Mouse (Mus musculus) CD8-positive naive resting alpha-beta T cell, adult 57 days (primary cell): ENCODE measurements around the gene Atp4b. TPM values are rescaled to one million over a fixed set of nuclear protein-coding genes. Genes with fewer than 3 reads are reported as not detected.

Experiments
- total RNA-seq: library from RNA; stranded (reverse); gene quantifications from one replicate; pipeline ENCODE4 v1.2.4, GENCODE M21; 2023

Atp4b gene
- not detected for total RNA-seq

GRCm38 (mm10) chr8:13396725-13397124, at the start of gene Atp4b:
TSS of gene Atp4b (minus strand) at chr8:13396825.

DNA sequence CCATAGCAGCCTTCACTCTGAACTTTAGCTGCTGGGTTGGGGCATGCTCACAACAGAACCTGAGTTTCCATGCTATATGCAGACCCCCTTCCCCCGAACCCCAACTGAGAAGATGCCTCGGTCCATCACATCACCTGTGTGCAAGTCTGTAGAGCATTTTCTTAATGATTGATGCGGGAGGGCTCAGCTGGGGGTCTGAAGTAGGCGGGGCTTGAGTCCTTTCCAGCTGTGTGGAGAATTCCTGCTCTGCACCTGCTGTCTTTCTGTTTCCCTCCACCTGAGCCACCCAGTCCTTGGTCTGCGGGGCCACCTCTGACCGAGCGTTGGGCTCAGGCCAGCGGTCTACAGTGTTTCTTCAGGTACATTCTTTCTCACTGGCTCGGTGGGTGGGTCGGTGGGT, 38.3 kb upstream of the Atp4b start, which contains the start of gene Tmem255b:
Gene Tmem255b (plus strand): TSS at position 301 of the 400 bp plus-strand sequence.

GRCm38 (mm10) chr8:13404666-13405131, 8.1 kb upstream of the Atp4b start, which contains the start of gene Grk1:
TSS of gene Grk1 (plus strand) at chr8:13405081.

GRCm38 (mm10) chr8:13338255-13338860, 58.3 kb downstream of the Atp4b start, which contains the start of gene Tfdp1:
TSS of gene Tfdp1 (plus strand) at chr8:13338751.

Other genes starting within 250 kb of the Atp4b start
- 87.8 TPM for gene Lamp1, start 237.7 kb downstream of the Atp4b start, total RNA-seq
- not detected for gene Grtp1, start 196.2 kb downstream of the Atp4b start, total RNA-seq
- gene Adprhl1, start 142.7 kb downstream of the Atp4b start, total RNA-seq, result not detected
- 18.4 TPM for gene Dcun1d2, start 108.7 kb downstream of the Atp4b start, total RNA-seq
- gene Tmco3, start 108.6 kb downstream of the Atp4b start, total RNA-seq, result 17.5 TPM
- gene Tfdp1, start 58.1 kb downstream of the Atp4b start, total RNA-seq, result 28.4 TPM
- 0.15 TPM for gene Grk1, start 8.3 kb upstream of the Atp4b start, total RNA-seq
- not detected for gene Tmem255b, start 38.4 kb upstream of the Atp4b start, total RNA-seq
- gene Gas6, start 97.7 kb upstream of the Atp4b start, total RNA-seq, result 0.18 TPM
- 5.3 TPM for gene 1700029H14Rik, start 165.6 kb upstream of the Atp4b start, total RNA-seq